Mouse (Mus musculus) kidney, postnatal 25 days (tissue): ENCODE results near the gene Thap2.

Experiments used
- DNase-seq, 2 experiments: peaks; one replicate each; pipeline ENCODE4 v3.0.0; 2021; ENCODE audit warnings: mixed read lengths in 2 of 2

Gene Thap2

DNA sequence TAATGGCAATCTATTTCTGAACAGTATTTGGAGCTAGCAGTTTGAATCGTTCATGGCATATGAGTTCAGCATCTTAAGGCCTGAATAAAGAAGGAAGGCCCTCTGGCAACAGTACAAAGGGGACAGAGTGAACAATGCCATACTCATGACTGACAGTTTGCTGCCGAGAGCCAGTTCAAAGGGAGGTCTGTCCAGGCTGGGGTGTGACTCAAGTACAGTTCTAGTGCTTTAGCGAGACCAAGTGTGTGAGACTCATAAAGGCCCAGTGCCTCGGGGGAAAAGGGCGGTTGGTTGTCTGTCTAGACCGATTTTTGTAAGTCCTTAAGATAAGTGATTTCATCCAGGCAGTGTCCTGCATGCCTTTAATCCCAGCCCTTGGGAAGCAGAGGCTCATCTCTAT, 29.7 kb downstream of the Thap2 start:
- no peak for DNase-seq

DNA sequence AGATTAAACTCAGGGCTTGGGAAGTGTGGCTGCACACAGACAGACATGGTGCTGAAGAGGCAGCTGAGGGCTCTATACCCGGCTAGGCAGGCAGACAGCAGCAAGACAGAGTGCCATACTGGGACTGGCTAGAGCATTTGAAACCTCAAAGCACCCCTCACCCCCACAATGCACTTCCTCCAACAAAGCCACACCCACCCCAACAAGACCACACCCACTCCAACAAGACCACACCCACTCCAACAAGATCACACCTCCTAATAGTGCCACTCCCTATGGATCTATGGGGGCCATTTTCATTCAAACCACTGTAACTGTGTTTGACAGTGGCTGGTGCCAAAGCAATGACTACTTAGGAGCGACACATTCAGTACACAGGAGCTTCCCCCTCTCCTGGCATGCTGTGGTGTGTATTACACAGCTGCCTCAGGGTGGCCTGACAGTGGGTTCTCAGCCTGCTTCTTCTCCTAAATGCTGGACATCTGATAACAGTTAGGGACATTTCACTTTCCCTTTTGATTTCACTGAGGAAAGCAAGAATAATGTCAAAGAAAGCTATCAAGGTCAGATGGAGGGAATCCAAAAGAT, 33.3 kb downstream of the Thap2 start:
- no peak for DNase-seq

DNA sequence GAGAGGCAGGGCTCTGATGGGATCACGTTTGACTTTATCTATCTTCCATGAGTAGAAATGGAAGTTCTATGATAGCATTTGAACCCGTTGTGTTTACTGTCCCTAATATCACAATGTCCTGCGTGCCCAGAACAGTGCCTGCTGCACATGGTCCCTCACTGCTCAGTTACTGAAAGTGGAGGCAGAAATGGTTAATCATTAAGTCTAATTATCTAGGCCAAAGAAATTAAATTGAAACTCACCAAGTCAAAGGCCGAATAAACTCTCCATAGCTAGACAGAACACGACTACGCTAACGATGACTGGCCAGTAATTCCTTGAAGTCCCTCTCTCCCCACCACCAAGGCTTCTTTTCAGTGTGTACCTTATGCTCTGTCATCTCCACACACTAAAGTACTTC, 34.7 kb downstream of the Thap2 start:
- peak; percentile 40 to 61 for DNase-seq

DNA sequence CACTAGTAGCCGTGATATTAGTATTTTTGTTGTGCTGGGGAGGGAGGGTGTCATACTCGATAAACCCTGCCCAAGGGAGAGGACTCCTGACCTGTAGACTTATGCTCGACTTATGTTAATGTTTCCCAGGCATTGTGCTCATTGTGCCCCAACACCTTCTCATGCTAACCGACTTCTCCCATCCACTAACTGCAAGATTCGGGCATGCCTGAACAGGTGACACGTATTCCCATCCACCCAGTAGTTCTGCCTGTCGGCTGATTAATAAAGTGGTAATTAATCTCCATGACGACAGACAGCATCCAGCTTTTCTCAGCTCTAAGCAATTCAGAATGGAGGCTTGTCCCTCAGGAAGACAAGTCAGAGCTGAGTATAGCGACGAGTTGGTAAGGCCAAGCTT, 35.2 kb downstream of the Thap2 start:
- DNase-seq, result peak in 1 of 2 experiments; percentile 47

DNA sequence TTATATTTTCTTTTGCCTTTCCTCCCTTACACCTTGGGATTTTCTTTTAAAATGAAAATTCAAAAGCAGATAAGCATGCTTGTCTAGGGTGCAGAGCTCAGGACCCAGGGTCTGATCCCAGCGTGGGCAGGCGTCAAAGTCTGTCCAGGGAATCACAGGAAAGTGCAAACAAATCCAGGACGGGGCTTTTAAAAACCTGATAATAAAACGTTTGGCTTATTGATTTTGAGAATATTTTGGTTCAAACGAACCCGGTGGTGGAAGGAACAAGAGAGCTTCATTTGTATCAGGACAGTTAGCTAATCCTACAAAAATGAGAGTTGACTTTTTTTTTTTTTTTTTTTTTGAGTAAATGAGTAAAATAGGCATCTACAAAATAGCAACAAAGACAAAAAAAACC, 36.1 kb downstream of the Thap2 start:
- DNase-seq, result no peak

DNA sequence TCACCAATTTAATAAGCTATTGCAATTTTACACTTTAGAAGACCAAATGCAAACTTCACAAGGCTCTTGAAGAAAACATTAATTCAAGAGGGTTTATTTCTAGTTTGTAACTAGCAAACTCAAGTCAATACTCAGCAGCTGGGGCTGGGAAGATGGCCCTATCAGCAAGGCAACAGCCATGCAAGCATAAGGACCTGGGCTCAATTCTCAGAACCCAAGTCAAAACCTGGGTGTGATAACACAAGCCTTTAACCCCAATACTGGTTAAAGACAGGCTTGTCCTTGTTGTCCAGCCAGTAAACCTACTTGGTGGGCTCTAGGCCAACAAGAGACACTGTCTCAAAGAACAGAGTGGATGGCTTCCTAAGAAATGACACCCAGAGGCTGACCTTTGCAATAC, 37.8 kb downstream of the Thap2 start:
- DNase-seq, result no peak

DNA sequence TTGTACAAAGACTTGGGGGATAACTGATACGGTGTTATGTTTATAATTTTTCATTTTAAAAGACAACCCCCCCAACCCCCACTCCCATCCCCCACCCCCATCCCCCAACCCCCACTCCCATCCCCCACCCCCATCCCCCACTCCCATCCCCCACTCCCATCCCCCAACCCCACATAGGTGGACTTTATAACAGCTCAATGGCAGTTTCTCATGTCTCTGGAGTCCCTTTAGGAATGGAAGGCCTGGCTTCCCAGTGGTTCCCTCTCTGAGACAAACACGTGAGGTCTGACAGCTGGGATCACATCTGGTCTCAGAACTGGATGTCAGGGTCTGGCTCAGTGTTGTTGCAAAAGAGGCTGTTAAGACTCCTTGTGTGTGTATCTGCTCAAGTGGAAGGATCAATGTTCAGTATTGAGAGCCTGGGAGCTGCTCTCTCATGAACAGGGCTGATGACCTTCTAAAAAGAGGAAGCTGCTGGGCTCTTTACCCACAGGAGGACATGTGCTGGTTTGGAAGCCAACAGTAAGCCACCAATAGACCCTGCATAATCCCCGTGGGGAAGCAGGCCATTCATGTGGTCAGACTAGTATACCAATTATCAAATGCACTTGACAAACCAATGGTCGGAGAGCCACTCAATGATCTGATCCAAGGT, 41.3 kb downstream of the Thap2 start:
- no peak for DNase-seq

DNA sequence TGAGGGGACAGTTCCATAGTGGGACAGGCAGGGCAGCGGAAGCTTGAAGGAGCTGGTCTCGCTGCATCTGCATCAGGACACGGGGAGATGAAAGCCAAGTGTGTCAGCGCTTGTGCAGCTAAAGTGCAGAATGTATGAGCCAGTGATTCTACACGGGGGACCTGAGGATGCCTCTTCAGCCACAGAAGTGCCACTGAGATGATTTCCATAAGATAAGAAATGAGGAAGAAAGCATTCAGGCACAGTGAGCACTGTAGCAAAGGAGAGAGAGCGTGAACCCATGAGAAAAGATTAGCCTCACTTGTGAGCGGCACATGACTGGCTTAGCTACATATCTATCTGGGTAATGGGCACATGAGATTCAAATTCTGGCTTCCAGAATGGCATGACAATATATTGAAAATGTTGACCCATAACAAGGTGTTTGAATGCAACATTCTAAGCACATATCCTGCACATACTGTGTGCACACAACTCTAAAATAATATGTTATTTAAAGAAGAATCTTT, 44.4 kb downstream of the Thap2 start:
- no peak for DNase-seq

DNA sequence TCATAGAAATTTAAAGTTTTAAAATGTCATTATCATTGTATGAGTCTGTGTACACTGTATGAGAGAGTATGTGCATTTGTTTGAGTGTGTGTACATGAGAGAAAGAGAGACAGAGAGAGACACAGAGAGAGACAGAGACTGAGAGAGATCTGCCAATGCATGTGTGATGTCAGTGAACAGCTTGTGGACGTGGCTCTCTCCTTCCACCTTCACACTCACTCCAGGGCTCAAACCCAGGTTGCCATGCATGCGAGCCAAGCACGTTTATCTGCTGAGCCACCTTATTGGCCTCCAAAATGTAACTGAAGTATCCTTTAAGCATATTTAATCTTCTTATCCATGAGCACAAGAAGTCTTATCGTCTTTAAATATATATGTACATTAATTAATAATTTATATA, 47.3 kb downstream of the Thap2 start:
- DNase-seq, result no peak

DNA sequence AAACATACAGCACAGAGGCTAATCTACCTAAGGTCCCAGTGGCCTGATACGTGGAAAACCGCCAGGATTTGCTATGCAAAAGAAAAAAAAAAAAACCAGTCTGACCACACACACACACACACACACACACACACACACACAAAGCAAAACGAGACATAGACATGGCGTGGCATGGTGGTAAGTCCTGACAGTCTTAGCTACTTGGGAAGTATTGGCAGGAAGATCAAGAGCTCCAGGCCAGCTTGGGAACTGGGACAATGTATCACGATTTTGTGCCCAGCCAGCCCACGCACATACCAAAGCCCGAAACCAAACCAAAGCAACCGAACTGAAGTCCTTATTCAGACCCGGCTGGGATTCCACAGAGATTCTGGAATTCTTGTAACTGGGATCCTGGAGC, 50.7 kb downstream of the Thap2 start:
- DNase-seq, result no peak

DNA sequence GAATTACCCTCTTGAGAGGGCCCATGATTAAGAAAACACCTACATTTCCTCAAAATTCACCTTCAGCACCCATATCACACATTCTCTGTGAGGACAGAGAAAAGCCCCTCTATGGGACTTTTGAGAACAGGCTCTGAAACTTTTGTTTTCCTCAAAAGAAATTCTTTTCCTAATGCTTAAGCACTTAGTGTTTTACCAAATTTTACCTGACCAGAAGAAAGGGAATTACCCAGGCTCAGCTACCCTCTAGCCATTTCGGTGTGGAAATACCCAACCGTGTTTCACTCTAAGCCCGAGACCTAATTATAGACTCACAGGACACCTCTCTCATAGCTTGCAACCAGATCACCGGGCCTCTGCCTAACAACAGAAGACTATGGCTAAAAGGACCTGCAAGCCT, 51.2 kb downstream of the Thap2 start:
- no peak for DNase-seq

DNA sequence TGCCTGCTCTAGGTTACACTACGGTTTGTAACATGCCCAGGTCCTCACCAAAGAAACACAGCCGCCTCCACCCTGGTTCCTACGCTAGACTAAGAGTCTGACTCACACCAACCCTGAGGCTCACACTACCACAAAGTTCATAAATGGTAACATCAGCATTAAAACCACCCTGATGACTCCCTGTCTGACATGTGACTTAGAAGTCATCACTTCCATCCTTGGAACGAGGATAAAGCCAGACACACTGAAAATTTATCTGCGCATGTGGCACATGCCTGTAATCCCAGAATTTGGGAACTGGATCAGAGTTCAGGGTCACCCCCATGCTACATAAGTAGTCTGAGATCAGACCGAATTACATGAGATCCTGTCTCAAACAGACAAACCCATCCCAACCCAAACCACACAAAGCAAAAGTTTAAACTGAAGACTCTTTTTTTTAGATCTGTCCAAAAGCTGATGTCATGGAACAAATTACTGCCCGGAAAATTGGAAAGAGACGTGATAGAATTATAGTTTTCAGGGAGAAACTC, 51.8 kb downstream of the Thap2 start:
- DNase-seq, result no peak

DNA sequence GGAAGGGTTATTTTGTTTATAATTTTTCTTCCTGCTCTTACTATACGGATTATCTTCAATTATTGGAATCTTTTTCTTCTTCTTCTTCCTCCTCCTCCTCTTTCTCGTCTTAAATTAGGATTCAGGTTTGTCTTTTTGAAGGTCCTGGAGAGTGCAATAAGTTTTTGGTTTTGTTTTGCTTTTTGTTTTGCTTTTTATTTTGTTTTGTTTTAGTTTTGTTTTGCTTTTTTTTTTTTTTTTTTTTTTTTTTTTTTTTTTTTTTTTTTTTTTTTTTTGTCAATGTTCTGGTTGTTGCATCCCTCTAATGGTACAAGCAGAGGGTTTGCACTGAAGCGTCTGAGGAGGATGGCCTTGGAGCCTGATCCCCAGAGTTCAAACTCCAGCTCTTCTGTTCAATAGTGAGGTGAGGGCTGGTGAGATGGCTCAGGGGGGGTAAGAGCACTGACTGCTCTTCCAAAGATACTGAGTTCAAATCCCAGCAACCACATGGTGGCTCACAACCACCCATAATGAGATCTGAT, 55.2 kb downstream of the Thap2 start:
- no peak for DNase-seq

DNA sequence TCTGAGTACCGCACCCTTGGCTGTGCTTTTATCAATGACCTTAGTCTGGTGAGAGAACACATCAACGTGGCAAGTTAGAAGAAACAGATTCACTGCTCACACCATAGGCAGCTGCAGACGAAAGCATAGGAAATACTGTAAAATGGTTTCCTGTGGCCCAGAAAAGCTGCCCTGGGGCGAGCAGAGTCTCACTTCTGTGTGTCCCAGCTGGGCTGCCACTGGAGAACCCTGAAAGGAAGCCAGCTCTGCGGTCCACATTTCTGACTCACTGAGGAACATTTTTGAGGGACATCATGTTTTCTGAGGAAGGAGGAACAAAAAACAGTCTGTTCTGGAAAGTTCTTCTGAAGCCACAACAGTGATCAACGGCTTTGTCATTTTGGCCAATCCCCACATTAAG, 55.7 kb downstream of the Thap2 start:
- peak in 1 of 2 experiments; percentile 71 for DNase-seq

DNA sequence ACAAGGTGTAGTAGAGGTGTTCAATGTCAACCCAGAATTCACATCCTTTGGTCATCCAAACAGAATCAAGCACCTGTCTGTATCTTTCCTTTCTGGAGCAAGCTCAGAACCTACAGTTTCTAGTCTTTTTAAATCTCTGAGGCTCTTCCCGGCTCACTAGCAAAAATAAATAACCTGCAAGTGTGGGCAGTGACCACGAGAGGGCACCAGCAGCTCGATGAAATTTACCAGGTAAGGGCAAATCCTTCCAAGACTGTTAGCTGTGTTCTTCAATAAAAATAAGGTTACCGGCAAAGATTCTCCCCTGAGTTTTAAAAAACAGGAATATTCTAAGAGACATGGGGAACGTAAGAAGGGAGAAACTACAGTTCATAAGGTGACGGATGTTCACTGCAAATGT, 60.9 kb downstream of the Thap2 start:
- DNase-seq, result peak; percentile 66 to 76

DNA sequence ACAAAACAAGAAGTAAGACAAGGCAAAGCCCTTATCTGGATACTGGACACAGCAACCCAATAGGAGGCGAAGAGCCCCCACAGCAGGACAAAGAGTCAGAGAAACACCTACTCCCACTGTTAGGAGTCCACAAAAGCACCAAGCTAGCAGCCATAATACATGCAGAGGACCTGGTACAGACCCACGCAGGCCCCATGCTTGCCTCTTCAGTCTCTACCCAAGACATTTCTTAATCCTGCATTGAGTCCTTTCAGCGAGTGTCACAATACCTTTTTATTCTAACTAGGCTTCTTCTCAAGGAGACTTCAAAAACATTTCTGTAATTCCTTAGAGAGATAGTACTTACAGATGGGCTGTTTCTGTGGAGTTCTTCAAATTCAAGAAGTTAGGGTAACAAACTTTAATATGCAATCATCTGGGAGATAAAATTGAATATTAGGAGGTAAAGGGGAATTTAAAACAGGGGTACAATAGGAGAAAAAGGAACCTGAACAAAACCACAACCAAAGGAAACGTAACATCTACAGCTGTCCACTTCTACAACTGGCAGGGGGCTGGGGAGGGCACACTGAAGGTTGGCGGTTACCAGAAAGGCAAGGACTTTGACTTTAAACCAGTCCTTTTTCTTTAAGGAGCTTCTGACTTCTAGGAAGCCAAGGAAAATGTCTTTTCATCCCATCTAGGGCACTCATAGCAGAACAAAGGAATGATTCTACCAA, 62.8 kb downstream of the Thap2 start:
- DNase-seq, result no peak
